ENCODE assay signal across 7 mouse cellular contexts in genomic region chr13:74389730-74390129, GRCm38 (mm10). TPM values are rescaled to one million over a fixed set of nuclear protein-coding genes. Genes with fewer than 3 reads are reported as not detected.
A peak's percentile ranks its signal among the peaks of the same experiment; 100 is the strongest.
DNase-seq lines count a peak whose midpoint lies in the region; ATAC-seq and TF ChIP-seq lines count a peak whose summit lies in the region.

No protein-coding gene starts in this region.

- no peaks in the 10 kb centered on the region for H3K9me3 ChIP-seq in lung, embryonic 15.5 days
- no peaks in the 10 kb centered on the region for H3K9me3 ChIP-seq in forebrain, embryonic 12.5 days
- no peaks in the 10 kb centered on the region for H3K9me3 ChIP-seq in limb, embryonic 14.5 days (ENCODE audit: control insufficient read depth, low read length)
- H3K9me3 ChIP-seq in stomach, embryonic 15.5 days = no peaks in the 10 kb centered on the region

- H3K4me3 ChIP-seq in lung, embryonic 15.5 days = peak overlapping the region; percentile 60
- peak overlapping the region; percentile 56 for H3K4me3 ChIP-seq in forebrain, embryonic 12.5 days (replicated peaks)
- peak overlapping the region; percentile 66 for H3K4me3 ChIP-seq in limb, embryonic 14.5 days (replicated peaks; ENCODE audit: low read length)
- peak overlapping the region; percentile 60 for H3K4me3 ChIP-seq in stomach, embryonic 15.5 days (replicated peaks)

- H3K36me3 ChIP-seq in lung, embryonic 15.5 days = no peaks in the 10 kb centered on the region
- H3K36me3 ChIP-seq in forebrain, embryonic 12.5 days (replicated peaks) = no peaks in the 10 kb centered on the region
- H3K36me3 ChIP-seq in limb, embryonic 14.5 days (ENCODE audit: control insufficient read depth, insufficient read depth, low read length) = no peaks in the 10 kb centered on the region
- no peaks in the 10 kb centered on the region for H3K36me3 ChIP-seq in stomach, embryonic 15.5 days

- no peak overlapping the region for H3K27ac ChIP-seq in lung, embryonic 15.5 days
- H3K27ac ChIP-seq in forebrain, embryonic 12.5 days = no peak overlapping the region
- H3K27ac ChIP-seq in limb, embryonic 14.5 days (replicated peaks; ENCODE audit: low read depth, low read length) = no peak overlapping the region
- no peak overlapping the region for H3K27ac ChIP-seq in stomach, embryonic 15.5 days

- H3K27me3 ChIP-seq in lung, embryonic 15.5 days = no peaks in the 10 kb centered on the region
- no peaks in the 10 kb centered on the region for H3K27me3 ChIP-seq in forebrain, embryonic 12.5 days
- no peaks in the 10 kb centered on the region for H3K27me3 ChIP-seq in limb, embryonic 14.5 days (ENCODE audit: control insufficient read depth, insufficient read depth, low read length)
- H3K27me3 ChIP-seq in stomach, embryonic 15.5 days (replicated peaks) = no peaks in the 10 kb centered on the region

- TF ChIP-seq POLR2A in limb, embryonic 14.5 days (IDR thresholded peaks at IDR 0.05; ENCODE audit: borderline replicate concordance, extremely low read depth, insufficient read depth, insufficient read length) = no peak

- 52% methylated on average over 6 of the region's 6 CpGs for WGBS in lung, embryonic 15.5 days
- 68% methylated on average over 6 of the region's 6 CpGs for WGBS in forebrain, embryonic 12.5 days
- WGBS in limb, embryonic 14.5 days = 67% methylated on average over 6 of the region's 6 CpGs
- 57% methylated on average over 6 of the region's 6 CpGs for WGBS in stomach, embryonic 15.5 days

- DNase-seq in lung, postnatal 36 days = no peak
- no peak for DNase-seq in limb, embryonic 14.5 days (ENCODE audit: low spot score)
- no peak for DNase-seq in yolk sac, embryonic 10.5 days (ENCODE audit: low spot score)
- no peak for DNase-seq in adrenal gland, adult 2 months

- H3K9ac ChIP-seq in lung, embryonic 15.5 days = no peak overlapping the region
- H3K9ac ChIP-seq in forebrain, embryonic 12.5 days = no peak overlapping the region
- H3K9ac ChIP-seq in limb, embryonic 14.5 days (ENCODE audit: low read depth, low read length, severe bottlenecking) = peak overlapping the region; percentile 69
- no peak overlapping the region for H3K9ac ChIP-seq in stomach, embryonic 15.5 days

- ATAC-seq in lung, embryonic 15.5 days (ENCODE audit: borderline replicate concordance, extremely low read depth, low FRiP score, low TSS enrichment) = no peak
- no peak for ATAC-seq in forebrain, embryonic 12.5 days (ENCODE audit: low FRiP score)
- no peak for ATAC-seq in limb, embryonic 14.5 days (ENCODE audit: low FRiP score, low read depth)
- no peak for ATAC-seq in stomach, embryonic 15.5 days (ENCODE audit: insufficient read depth, low FRiP score, low read depth)

- H3K4me2 ChIP-seq in lung, embryonic 15.5 days = peak overlapping the region; percentile 64
- peak overlapping the region; percentile 63 for H3K4me2 ChIP-seq in forebrain, embryonic 12.5 days
- peak overlapping the region; percentile 62 for H3K4me2 ChIP-seq in limb, embryonic 14.5 days (replicated peaks; ENCODE audit: low read depth, low read length, severe bottlenecking)
- peak overlapping the region; percentile 66 for H3K4me2 ChIP-seq in stomach, embryonic 15.5 days

- peaks cover 6% of the 10 kb centered on the region; the same call in 1 of the 2 replicates for H3K4me1 ChIP-seq in lung, embryonic 15.5 days
- peaks cover 6% of the 10 kb centered on the region; the same call in 1 of the 2 replicates for H3K4me1 ChIP-seq in forebrain, embryonic 12.5 days
- no peaks in the 10 kb centered on the region for H3K4me1 ChIP-seq in limb, embryonic 14.5 days (ENCODE audit: control insufficient read depth, insufficient read depth, low read length)
- no peaks in the 10 kb centered on the region for H3K4me1 ChIP-seq in stomach, embryonic 15.5 days

RNA-seq across cellular contexts. Expression of gene Zfp72, which starts 0.9 kb away (rescaled TPM):
- polyA plus RNA-seq in lung, embryonic 15.5 days (2015; fragmentation: Nextera tagmentation; extraction: Ambion mirVana) = 5.4 and 5.9 TPM in 2 replicates
- 3.1 and 3.2 TPM in 2 replicates for polyA plus RNA-seq in forebrain, embryonic 12.5 days (2016; fragmentation: Nextera tagmentation; extraction: Ambion mirVana)
- 1.4 and 1.7 TPM in 2 replicates for polyA plus RNA-seq in limb, embryonic 14.5 days (2012; rRNA removed)
- polyA plus RNA-seq in limb, embryonic 14.5 days (2014; fragmentation: Nextera tagmentation; extraction: Ambion mirVana) = 6.3 and 6.7 TPM in 2 replicates
- 5.2 and 5.9 TPM in 2 replicates for polyA plus RNA-seq in stomach, embryonic 15.5 days (2015; fragmentation: Nextera tagmentation; extraction: Ambion mirVana)
- total RNA-seq in adrenal gland, adult 2 months (2021) = 1 to 10 TPM; 2.9 to 4.0 TPM
- 0.08 and 0.10 TPM in 2 replicates for polyA plus RNA-seq in adrenal gland, adult 2 months (2012; rRNA removed)

RNA-seq across cellular contexts. Expression of gene Ftl1-ps1, which starts 9.8 kb away (rescaled TPM):
- polyA plus RNA-seq in lung, embryonic 15.5 days (2015; fragmentation: Nextera tagmentation; extraction: Ambion mirVana) = 73.5 and 77.1 TPM in 2 replicates
- 87.6 and 99.5 TPM in 2 replicates for polyA plus RNA-seq in forebrain, embryonic 12.5 days (2016; fragmentation: Nextera tagmentation; extraction: Ambion mirVana)
- polyA plus RNA-seq in limb, embryonic 14.5 days (2012; rRNA removed) = 28.6 and 36.8 TPM in 2 replicates
- 73.7 and 79.0 TPM in 2 replicates for polyA plus RNA-seq in limb, embryonic 14.5 days (2014; fragmentation: Nextera tagmentation; extraction: Ambion mirVana)
- polyA plus RNA-seq in stomach, embryonic 15.5 days (2015; fragmentation: Nextera tagmentation; extraction: Ambion mirVana) = 76.2 and 338 TPM in 2 replicates
- total RNA-seq in adrenal gland, adult 2 months (2021) = 1,000 to 10,000 TPM; 1,170 to 1,172 TPM
- 36.1 and 40.5 TPM in 2 replicates for polyA plus RNA-seq in adrenal gland, adult 2 months (2012; rRNA removed)

RNA-seq across cellular contexts. Expression of gene Lrrc14b, which starts 25.9 kb away (rescaled TPM):
- 0.13 TPM in 1 of 2 replicates, not detected in the other for polyA plus RNA-seq in lung, embryonic 15.5 days (2015; fragmentation: Nextera tagmentation; extraction: Ambion mirVana)
- not detected in 2 replicates for polyA plus RNA-seq in forebrain, embryonic 12.5 days (2016; fragmentation: Nextera tagmentation; extraction: Ambion mirVana)
- polyA plus RNA-seq in limb, embryonic 14.5 days (2012; rRNA removed) = 0.58 TPM in 2 replicates
- not detected in 2 replicates for polyA plus RNA-seq in limb, embryonic 14.5 days (2014; fragmentation: Nextera tagmentation; extraction: Ambion mirVana)
- not detected in 2 replicates for polyA plus RNA-seq in stomach, embryonic 15.5 days (2015; fragmentation: Nextera tagmentation; extraction: Ambion mirVana)
- under 1 TPM; 0.17 to 0.79 TPM for total RNA-seq in adrenal gland, adult 2 months (2021)
- 0.44 and 0.49 TPM in 2 replicates for polyA plus RNA-seq in adrenal gland, adult 2 months (2012; rRNA removed)

RNA-seq across cellular contexts. Expression of gene Ccdc127, which starts 39.6 kb away (rescaled TPM):
- polyA plus RNA-seq in lung, embryonic 15.5 days (2015; fragmentation: Nextera tagmentation; extraction: Ambion mirVana) = 50.2 and 51.1 TPM in 2 replicates
- 60.2 and 67.6 TPM in 2 replicates for polyA plus RNA-seq in forebrain, embryonic 12.5 days (2016; fragmentation: Nextera tagmentation; extraction: Ambion mirVana)
- 12.2 and 22.0 TPM in 2 replicates for polyA plus RNA-seq in limb, embryonic 14.5 days (2012; rRNA removed)
- polyA plus RNA-seq in limb, embryonic 14.5 days (2014; fragmentation: Nextera tagmentation; extraction: Ambion mirVana) = 49.4 and 50.3 TPM in 2 replicates
- polyA plus RNA-seq in stomach, embryonic 15.5 days (2015; fragmentation: Nextera tagmentation; extraction: Ambion mirVana) = 55.6 and 57.0 TPM in 2 replicates
- total RNA-seq in adrenal gland, adult 2 months (2021) = 10 to 100 TPM; 51.0 to 58.7 TPM
- 1.1 and 1.3 TPM in 2 replicates for polyA plus RNA-seq in adrenal gland, adult 2 months (2012; rRNA removed)

RNA-seq across cellular contexts. Expression of gene Sdha, which starts 39.6 kb away (rescaled TPM):
- 262 and 281 TPM in 2 replicates for polyA plus RNA-seq in lung, embryonic 15.5 days (2015; fragmentation: Nextera tagmentation; extraction: Ambion mirVana)
- polyA plus RNA-seq in forebrain, embryonic 12.5 days (2016; fragmentation: Nextera tagmentation; extraction: Ambion mirVana) = 231 and 233 TPM in 2 replicates
- polyA plus RNA-seq in limb, embryonic 14.5 days (2012; rRNA removed) = 125 and 144 TPM in 2 replicates
- polyA plus RNA-seq in limb, embryonic 14.5 days (2014; fragmentation: Nextera tagmentation; extraction: Ambion mirVana) = 194 and 202 TPM in 2 replicates
- 256 and 275 TPM in 2 replicates for polyA plus RNA-seq in stomach, embryonic 15.5 days (2015; fragmentation: Nextera tagmentation; extraction: Ambion mirVana)
- 100 to 1,000 TPM; 601 to 696 TPM for total RNA-seq in adrenal gland, adult 2 months (2021)
- 99.4 and 128 TPM in 2 replicates for polyA plus RNA-seq in adrenal gland, adult 2 months (2012; rRNA removed)
